Mouse (Mus musculus) adrenal gland, postnatal 10 days (tissue): ENCODE measurements around the gene Ankrd34b. TPM values are rescaled to one million over a fixed set of nuclear protein-coding genes. Genes with fewer than 3 reads are reported as not detected.

Experiments
- total RNA-seq, 2 experiments: library from RNA; stranded (reverse); gene quantifications; 2 replicates each; pipeline ENCODE4 v1.2.3; 2021

The Ankrd34b gene
- total RNA-seq, 2 experiments from 2014 or later, result 0.39 to 0.42 TPM

Other genes starting within 250 kb of the Ankrd34b start
- gene Gm20379, start 119.9 kb upstream of the Ankrd34b start, total RNA-seq, result not detected
- gene Dhfr, start 71.2 kb upstream of the Ankrd34b start, total RNA-seq, result 1 to 10 TPM; 5.8 to 6.7 TPM
- 10 to 100 TPM; 17.5 to 29.2 TPM for gene Msh3, start 70.9 kb upstream of the Ankrd34b start, total RNA-seq
- gene Fam151b, start 58.1 kb downstream of the Ankrd34b start, total RNA-seq, result 1 to 10 TPM; 4.8 to 6.2 TPM
- 10 to 100 TPM; 18.5 to 21.5 TPM for gene Zfyve16, start 105.0 kb downstream of the Ankrd34b start, total RNA-seq
- gene Spz1, start 150.3 kb downstream of the Ankrd34b start, total RNA-seq, result not detected
- 10 to 100 TPM; 47.6 to 50.4 TPM for gene Serinc5, start 185.2 kb downstream of the Ankrd34b start, total RNA-seq